Mouse (Mus musculus) erythroblast, embryonic 14.5 days (primary cell): ENCODE results near the gene Hs3st2. TPM values are rescaled to one million over a fixed set of nuclear protein-coding genes. Genes with fewer than 3 reads are reported as not detected.

Experiments
- H3K27me3 ChIP-seq: 2 replicates; pipeline ENCODE4 v1.6.1; 2012; ENCODE audit warnings: inconsistent platforms; ENCODE audit not compliant: control insufficient read depth
- H3K36me3 ChIP-seq: 2 replicates; pipeline ENCODE4 v1.6.1; 2012; ENCODE audit warnings: mild to moderate bottlenecking, inconsistent platforms; ENCODE audit not compliant: control insufficient read depth
- H3K4me1 ChIP-seq: 2 replicates; pipeline ENCODE4 v1.6.1; 2012; ENCODE audit warnings: inconsistent platforms; ENCODE audit not compliant: control insufficient read depth
- H3K4me3 ChIP-seq: replicated peaks from 2 replicates; pipeline ENCODE3; 2012; ENCODE audit warnings: moderate library complexity, mild to moderate bottlenecking, inconsistent platforms
- H3K9me3 ChIP-seq: 2 replicates; pipeline ENCODE4 v1.6.1; 2012; ENCODE audit warnings: low read length, inconsistent platforms, mixed read lengths; ENCODE audit not compliant: control insufficient read depth
- GATA1 ChIP-seq: IDR thresholded peaks from 2 replicates; pipeline ENCODE4 v1.6.1; 2012; ENCODE audit warnings: low read length, inconsistent platforms, mixed read lengths
- TAL1 ChIP-seq: IDR thresholded peaks from 3 replicates; pipeline ENCODE4 v1.6.1; 2012; ENCODE audit warnings: low read length, inconsistent platforms, mixed read lengths
- polyA plus RNA-seq: library from polyadenylated mRNA; stranded (reverse); fragments of >175 nt; gene quantifications from 2 replicates; pipeline ENCODE4 v1.2.3, GENCODE M21; 2012

Hs3st2 gene
- polyA plus RNA-seq, 1 experiment = not detected

DNA sequence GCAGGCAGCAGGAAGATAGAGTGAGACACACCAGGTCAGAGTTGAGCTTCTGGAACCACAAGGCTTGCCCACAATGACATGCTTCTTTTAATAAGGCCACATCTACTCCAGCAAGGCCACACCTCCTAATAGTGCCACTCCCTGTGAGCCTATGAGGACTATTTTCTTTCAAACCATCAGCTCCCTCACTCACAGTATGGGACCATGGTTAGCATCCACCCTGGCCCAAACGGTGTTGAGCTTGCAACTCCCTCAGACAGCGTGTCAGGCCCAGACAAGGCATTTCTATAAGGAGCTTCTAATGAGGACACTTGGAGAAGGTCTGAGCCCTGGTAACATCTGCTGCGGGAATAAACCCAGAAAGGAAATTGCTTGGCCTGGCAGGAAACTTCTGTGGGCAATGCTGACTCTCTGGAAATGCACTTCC lies 125.5 kb downstream of the Hs3st2 start:
- Histone ChIP-seq H3K27me3 (no peaks in the 10 kb centered on the region), H3K4me3 (no peak overlapping the region), H3K9me3 (peaks cover 1% of the 10 kb centered on the region; the same call in 1 of the 2 replicates), H3K36me3 (no peaks in the 10 kb centered on the region), H3K4me1 (no peaks in the 10 kb centered on the region)
- no peak for TF ChIP-seq GATA1
- no peak for TF ChIP-seq TAL1

DNA sequence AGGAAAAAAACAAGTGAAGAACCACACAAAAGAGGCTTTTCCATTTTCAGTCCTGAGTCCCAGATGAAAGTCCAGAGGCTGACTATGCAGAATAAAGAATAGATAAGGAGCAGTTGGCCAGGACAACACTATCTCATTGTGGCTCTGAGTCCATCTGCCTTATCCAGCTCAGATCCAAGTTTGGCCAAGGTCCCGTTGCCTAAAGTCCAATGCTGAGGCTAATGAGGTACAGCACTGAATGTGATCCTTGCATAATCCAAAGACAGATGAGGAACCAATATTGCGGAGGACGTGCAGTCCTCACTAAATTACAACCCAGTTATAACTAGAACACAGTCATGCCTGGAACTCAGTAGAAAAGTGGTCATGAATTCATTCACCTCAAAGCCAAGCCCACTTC lies 130.5 kb downstream of the Hs3st2 start:
- H3K4me3 ChIP-seq = no peak overlapping the region
- H3K36me3 ChIP-seq = no peaks in the 10 kb centered on the region
- H3K27me3 ChIP-seq = no peaks in the 10 kb centered on the region
- H3K9me3 ChIP-seq = peaks cover 4% of the 10 kb centered on the region; the same call in 1 of the 2 replicates
- H3K4me1 ChIP-seq = no peaks in the 10 kb centered on the region
- TF ChIP-seq GATA1 (no peak), TAL1 (no peak)

DNA sequence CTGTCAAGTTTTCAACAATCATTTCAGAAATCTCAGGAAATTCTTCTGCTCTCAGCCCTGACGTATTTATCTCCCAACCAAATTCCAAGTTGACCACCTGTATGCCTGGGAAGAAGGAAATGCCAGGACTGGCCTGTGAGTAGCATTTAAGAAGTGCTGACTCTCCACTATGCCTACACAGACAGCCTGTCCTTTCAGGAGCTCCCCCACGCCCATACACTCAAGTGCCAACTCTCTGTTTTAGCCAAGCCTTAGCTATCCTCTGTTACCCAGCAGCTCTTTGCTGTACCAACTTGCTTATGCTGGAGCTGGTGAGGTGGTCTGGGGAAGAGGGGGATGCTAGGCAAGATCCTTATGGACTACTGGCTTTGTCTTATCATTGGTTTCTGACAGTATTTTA lies 137.4 kb downstream of the Hs3st2 start:
- Histone ChIP-seq H3K9me3 (no peaks in the 10 kb centered on the region), H3K4me3 (no peak overlapping the region), H3K36me3 (no peaks in the 10 kb centered on the region), H3K27me3 (no peaks in the 10 kb centered on the region), H3K4me1 (no peaks in the 10 kb centered on the region)
- TF ChIP-seq GATA1 (no peak), TAL1 (no peak)

DNA sequence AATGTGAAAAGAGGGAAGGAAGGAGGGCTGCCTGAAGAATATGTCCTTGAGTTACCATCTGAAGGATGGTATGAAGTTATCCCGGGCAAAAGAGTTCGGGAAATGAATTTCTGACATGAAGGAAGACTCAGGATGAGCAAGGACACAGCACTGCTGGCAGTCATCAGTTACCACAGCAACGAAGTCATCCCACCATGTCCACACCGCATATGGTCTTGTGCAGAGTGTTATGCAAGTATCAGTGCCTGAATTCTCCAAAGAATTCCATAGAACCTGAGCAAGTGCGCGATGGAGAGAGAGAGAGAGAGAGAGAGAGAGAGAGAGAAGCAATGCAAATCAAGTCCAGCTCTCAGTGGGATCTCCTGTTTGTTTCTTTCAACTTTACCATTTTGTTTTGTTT lies 142.0 kb downstream of the Hs3st2 start:
- Histone ChIP-seq H3K4me1 (no peaks in the 10 kb centered on the region), H3K4me3 (no peak overlapping the region), H3K9me3 (no peaks in the 10 kb centered on the region), H3K27me3 (no peaks in the 10 kb centered on the region), H3K36me3 (no peaks in the 10 kb centered on the region)
- no peak for TF ChIP-seq TAL1
- TF ChIP-seq GATA1 = no peak

DNA sequence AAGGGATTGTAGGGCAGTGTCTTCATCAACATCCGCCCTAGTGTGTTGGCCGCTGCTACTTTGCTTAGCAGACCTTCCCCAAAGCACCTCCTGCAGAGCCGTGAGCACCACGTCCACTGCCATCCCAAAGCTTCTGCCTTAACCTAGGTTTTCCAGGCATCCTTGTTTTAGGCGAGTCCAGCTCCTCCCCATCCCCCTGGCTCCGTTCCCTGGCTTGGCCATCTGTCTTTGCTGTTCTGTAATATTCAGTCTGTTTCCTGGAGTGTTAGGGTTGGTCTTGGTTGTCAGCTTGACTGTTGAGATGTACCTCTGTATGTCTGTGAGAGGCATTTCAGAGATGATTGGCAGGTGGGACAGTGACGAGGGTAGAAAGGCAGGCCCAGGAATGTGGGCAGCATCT lies 142.7 kb downstream of the Hs3st2 start:
- TF ChIP-seq GATA1 (no peak), TAL1 (no peak)
- no peaks in the 10 kb centered on the region for H3K4me1 ChIP-seq

DNA sequence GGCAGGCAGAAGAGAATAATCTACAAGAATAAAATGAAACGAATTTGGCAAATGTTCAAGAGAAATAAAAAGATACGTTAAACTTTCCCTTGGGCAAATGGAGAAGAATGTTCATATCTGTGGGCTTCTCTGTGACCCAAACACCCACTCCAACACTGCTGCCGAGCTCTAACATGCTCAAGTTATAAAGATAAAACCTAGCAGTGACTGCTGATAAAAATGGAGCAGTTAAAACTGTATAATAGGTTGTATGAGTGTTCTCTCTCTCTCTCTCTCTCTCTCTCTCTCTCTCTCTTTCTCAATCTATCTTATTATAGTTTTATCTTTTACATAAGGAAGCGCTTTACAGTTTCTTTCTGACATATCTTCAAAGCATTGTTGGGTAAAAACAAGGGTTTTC lies 144.3 kb downstream of the Hs3st2 start:
- H3K9me3 ChIP-seq = peaks cover 3% of the 10 kb centered on the region; the same call in 1 of the 2 replicates

More for the DNA sequence above, 142.7 kb downstream of the Hs3st2 start:
- H3K4me3 ChIP-seq = no peak overlapping the region
- H3K27me3 ChIP-seq = no peaks in the 10 kb centered on the region
- no peaks in the 10 kb centered on the region for H3K36me3 ChIP-seq
- H3K9me3 ChIP-seq = peaks cover under 1% of the 10 kb centered on the region; the same call in 1 of the 2 replicates

DNA sequence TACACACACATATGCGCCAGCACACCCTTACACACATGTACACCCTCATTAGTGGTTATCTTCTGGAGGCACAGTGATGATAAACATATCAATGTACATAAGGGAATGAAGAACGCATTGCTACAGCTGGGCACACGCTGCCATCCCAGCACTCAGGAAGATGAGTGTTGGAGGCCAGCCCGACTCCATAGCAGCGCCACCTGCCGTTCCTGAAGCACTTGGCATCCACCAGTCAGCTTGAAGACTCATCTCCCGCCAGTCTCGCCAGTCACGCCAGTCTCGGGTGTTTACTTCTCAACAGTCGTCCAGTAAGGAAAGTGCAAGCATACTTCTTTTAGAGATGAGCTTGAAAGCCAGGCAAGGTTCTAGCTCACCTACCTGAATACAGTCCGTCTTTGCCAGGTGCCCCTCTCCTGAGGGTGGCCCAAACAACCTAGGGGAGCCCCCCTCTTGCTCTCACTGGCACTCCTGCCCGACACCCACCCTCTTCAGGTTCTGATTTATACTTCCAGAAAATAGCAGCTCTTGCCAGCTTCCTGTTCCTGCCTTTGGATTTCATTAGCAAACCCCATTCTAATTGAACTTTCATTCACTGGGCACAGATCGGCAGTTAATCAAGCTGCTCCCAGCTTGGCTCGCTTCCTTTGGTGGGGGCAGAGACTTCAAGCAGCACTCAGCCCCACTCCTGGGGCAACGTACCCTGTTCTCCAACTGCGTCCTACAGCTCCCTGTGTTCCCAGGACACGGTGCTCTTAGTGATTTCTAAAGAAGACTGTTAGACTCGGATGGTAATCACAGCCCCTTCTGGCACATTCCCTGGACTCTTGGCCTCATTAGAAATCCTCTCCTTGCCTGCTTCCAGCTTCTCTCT lies 148.0 kb downstream of the Hs3st2 start:
- TF ChIP-seq GATA1 (no peak), TAL1 (no peak)

More for the DNA sequence above, 144.3 kb downstream of the Hs3st2 start:
- Histone ChIP-seq H3K27me3 (no peaks in the 10 kb centered on the region), H3K36me3 (no peaks in the 10 kb centered on the region), H3K4me1 (no peaks in the 10 kb centered on the region), H3K4me3 (no peak overlapping the region)
- no peak for TF ChIP-seq GATA1
- TF ChIP-seq TAL1 = no peak

DNA sequence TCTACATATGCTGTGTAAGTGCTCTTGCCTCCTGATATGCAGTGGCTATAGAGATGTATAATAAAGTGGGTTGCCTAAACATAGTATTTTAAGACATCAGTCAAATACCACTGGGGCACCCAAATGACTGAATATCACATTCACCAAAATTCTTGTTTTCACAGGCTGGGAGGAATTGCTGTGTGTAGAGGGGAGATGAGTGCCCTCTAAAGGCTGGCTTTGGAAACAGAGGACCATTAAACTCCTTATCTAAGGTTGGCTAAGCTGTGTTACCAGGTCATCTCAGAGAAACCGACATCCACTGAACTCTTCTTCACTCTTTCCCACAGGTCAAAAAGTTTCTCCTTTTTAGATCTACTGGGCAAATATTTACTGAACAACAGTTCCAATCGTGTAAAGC lies 150.8 kb downstream of the Hs3st2 start:
- TF ChIP-seq GATA1 (no peak), TAL1 (no peak)
- Histone ChIP-seq H3K36me3 (no peaks in the 10 kb centered on the region), H3K9me3 (peaks cover 3% of the 10 kb centered on the region; the same call in 1 of the 2 replicates), H3K4me3 (no peak overlapping the region), H3K4me1 (no peaks in the 10 kb centered on the region), H3K27me3 (no peaks in the 10 kb centered on the region)

More for the DNA sequence above, 148.0 kb downstream of the Hs3st2 start:
- peaks cover 3% of the 10 kb centered on the region; the same call in 1 of the 2 replicates for H3K9me3 ChIP-seq
- H3K4me3 ChIP-seq = no peak overlapping the region
- no peaks in the 10 kb centered on the region for H3K4me1 ChIP-seq
- no peaks in the 10 kb centered on the region for H3K27me3 ChIP-seq
- H3K36me3 ChIP-seq = no peaks in the 10 kb centered on the region

DNA sequence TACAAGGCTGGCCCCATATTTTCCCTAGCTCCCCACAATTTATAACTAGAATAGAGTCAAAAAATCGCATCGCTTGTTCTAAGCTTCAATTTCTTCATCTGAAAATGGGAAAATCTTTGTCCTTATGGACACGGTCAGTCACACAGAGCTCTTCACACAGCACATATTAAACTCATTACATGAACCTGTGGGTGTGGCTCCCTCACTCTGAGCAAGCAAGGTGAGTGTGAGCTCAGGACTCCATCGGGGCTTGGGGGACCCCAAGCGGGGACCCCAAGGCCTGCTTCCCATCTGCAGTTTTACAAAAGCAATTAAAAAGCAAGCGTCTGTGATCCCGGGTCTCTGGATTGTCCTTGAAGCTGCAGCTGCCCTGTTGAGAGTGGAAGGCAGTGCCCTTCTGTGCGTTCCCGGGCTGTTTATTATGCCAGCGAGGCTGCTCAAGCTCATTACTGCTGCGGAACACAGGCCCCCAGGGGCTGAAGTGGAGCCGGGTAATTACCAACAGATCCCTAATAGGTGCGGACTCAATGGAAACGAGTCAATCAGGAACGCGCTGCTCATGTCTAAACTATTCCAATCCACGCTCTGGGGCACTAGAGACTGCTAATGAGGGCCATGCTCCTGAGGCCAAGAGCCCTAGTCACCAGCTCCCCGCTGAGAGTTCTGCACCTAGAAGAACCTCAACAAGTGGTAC lies 157.8 kb downstream of the Hs3st2 start:
- Histone ChIP-seq H3K4me3 (no peak overlapping the region), H3K27me3 (no peaks in the 10 kb centered on the region), H3K4me1 (no peaks in the 10 kb centered on the region), H3K36me3 (no peaks in the 10 kb centered on the region), H3K9me3 (peaks cover 6% of the 10 kb centered on the region)
- TF ChIP-seq TAL1 = no peak
- TF ChIP-seq GATA1 = no peak
